Mouse (Mus musculus) lung, adult 2 months (tissue): ENCODE results near the gene Plaa. TPM values are rescaled to one million over a fixed set of nuclear protein-coding genes. Genes with fewer than 3 reads are reported as not detected.
A peak's percentile ranks its signal among the peaks of the same experiment; 100 is the strongest.

Experiments used
- DNase-seq: peaks from one replicate; pipeline ENCODE4 v3.0.0; 2022
- H3K4me1 ChIP-seq: fragments of 200-500 bp; 2 replicates; pipeline ENCODE4 v1.6.1; 2011; ENCODE audit warnings: low read length; ENCODE audit not compliant: control insufficient read depth, insufficient read depth
- H3K4me3 ChIP-seq: fragments of 200-500 bp; replicated peaks from 2 replicates; pipeline ENCODE3; 2011; ENCODE audit warnings: low read depth, mild to moderate bottlenecking, control low read depth, low read length; ENCODE audit errors: extremely low read depth
- CTCF ChIP-seq: fragments of 200-500 bp; IDR thresholded peaks from 2 replicates; pipeline ENCODE4 v1.5.1; 2011; ENCODE audit warnings: mild to moderate bottlenecking, low read length, control low read depth; ENCODE audit not compliant: insufficient read depth
- POLR2A ChIP-seq: fragments of 200-500 bp; IDR thresholded peaks from 2 replicates; pipeline ENCODE4 v1.6.1; 2011; ENCODE audit warnings: low read depth, mild to moderate bottlenecking, control low read depth, low read length, borderline replicate concordance; ENCODE audit errors: extremely low read depth
- WGBS: fragments of 180-500 bp; shearing (Covaris S2); methylation state at CpG from one replicate; pipeline ENCODE4 v1.1.7; 2018; 5-methylcytosine and 5-hydroxymethylcytosine counted together
- polyA plus RNA-seq: library from polyadenylated mRNA; depleted of rRNA; stranded (reverse); fragments of >200 nt; gene quantifications from 2 replicates; pipeline ENCODE4 v1.2.3, GENCODE M21; 2012; rRNA removed

Plaa gene
- polyA plus RNA-seq, 1 experiment: 36.5 TPM

DNA sequence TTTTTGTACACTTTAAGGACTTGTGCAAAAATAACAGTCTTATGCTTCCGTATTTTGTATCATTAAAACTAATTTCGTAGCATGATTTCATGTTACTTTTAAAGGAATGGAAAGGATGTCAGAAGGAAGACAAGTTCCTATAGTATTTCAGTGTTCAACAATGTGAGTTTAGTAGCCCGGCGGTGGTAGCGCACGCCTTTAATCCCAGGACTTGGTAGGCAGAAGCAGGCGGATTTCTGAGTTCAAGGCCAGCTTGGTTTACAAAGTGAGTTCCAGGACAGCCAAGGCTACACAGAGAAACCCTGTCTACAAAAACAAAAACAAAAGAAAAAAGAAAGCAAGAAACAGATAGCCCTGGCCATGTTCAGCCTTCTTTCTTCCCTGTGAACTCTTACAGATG lies 45.9 kb downstream of the Plaa start:
- DNase-seq: no peak
- Histone ChIP-seq H3K4me1 (peaks cover 2% of the 10 kb centered on the region; the same call in 1 of the 2 replicates), H3K4me3 (no peak overlapping the region)
- TF ChIP-seq CTCF (no peak), POLR2A (no peak)
- WGBS: 70% methylated on average over 7 of the region's 7 CpGs

DNA sequence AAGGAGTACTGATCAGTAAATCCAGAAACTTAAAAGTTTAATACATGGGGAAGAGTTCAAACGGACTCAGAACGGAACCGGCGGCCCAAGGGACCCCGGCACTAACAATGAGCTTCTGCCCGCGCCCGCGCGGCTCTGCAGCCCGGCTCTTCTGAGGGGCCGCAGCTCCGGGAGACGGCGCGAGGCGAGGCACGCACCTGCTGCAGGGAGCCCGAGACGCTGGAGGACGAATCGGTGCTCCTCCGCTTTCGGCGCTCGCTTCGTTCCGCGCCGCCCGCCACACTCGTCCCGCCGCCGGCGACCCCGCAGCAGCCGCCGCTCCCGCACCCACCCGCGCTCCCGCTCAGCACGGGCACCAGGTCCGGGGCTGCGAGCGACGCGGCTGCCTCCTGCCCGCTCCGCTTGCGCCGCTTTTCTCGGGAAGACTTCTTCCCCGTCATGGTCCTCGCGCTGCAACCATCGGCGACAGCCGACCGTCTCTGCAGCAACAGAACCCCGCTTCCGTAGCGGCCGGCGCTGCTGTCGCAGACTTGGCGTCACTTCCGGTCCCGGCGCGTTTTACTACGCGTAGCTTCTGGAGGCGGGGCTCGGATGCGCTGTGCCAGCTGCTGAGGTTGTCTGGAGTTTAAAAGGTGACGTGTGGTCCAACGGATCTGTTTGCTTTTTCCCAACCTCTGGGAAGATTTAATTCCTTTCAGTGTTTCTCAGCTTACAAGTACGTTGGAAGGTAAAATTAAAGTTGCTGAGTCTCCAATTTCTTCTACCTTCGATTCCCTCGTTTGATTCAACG lies 46.6 kb downstream of the Plaa start, which contains the start of the genes Gm10306 and Caap1:
TSS of gene Gm10306 (plus strand) at position 282 of the 790 bp plus-strand sequence.
TSS of gene Caap1 (minus strand) at position 532 of the 790 bp plus-strand sequence.
- peak; percentile 95 for DNase-seq
- peak; percentile 96 for TF ChIP-seq POLR2A
- TF ChIP-seq CTCF: no peak
- WGBS: 1% methylated on average over 82 of the region's 83 CpGs
- peaks cover 2% of the 10 kb centered on the region; the same call in 1 of the 2 replicates for H3K4me1 ChIP-seq
- peak within 1 kb of the TSS; percentile 93 for H3K4me3 ChIP-seq

DNA sequence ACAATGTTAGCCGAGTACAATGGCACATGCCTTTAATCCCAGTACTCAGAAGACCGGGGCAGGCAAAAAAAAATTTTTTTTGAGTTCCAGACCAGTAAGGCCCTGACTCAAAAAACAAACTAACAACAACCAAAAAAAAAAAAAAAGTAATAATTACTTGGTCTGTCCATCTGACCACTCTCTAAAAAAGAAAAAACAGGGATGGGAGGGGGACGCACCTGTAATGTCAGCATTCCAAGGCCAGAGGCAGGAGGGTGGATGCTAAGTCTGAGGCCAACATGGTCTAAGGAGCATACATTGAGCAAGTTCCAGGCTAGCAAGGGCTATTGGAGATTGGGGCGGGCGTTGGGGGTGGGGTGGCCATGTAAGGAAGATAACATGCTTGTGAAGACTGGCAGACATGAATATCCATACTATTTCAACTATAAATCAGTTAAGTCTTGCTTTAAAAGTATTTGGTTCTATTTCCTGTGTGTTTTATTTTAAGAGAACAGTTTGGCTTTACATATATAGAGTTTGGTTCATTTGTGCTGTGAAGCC lies 48.0 kb downstream of the Plaa start:
- WGBS: 92% methylated on average over 5 of the region's 5 CpGs
- no peak for DNase-seq
- H3K4me3 ChIP-seq: no peak overlapping the region
- H3K4me1 ChIP-seq: peaks cover 2% of the 10 kb centered on the region; the same call in 1 of the 2 replicates
- TF ChIP-seq POLR2A (no peak), CTCF (no peak)

DNA sequence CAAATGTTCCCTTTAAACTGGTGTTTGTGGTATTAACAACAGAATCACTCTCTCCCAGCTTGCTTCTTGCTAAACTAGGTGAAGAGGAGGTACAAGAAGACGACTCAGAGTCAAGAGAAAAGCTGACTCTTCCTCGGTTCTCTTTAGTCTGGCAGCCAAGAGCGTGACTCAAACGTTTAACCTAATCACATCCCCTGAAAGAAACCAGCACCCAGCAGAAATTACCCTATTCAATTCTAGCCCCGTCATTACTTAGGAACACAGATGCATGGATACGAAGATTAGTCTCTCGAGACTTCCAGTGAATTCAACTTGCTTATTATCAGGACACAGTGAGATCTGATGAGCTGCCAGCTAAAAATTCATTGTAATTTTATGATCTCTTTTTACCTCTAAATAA lies 58.7 kb downstream of the Plaa start:
- DNase-seq: no peak
- H3K4me3 ChIP-seq: no peak overlapping the region
- TF ChIP-seq CTCF (no peak), POLR2A (no peak)
- WGBS: 85% methylated on average over 7 of the region's 7 CpGs
- no peaks in the 10 kb centered on the region for H3K4me1 ChIP-seq

DNA sequence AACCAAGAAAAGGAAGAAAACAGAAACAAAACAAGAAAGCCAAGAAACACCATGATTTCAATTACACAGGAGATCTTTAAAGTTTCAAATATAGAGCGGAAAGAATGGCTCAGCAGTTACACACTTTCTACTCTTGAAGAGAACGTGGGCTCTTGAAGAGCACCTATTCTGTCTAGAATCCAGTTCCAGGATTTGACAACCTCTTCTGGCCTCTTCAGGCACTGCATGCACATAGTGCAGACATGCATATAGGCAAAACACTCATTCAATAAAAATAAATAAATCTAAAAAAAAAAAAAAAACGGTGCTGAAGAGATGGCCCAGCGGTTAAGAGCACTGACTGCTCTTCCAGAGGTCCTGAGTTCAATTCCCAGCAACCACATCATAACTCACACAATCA lies 60.0 kb downstream of the Plaa start:
- 88% methylated on average over 4 of the region's 4 CpGs for WGBS

DNA sequence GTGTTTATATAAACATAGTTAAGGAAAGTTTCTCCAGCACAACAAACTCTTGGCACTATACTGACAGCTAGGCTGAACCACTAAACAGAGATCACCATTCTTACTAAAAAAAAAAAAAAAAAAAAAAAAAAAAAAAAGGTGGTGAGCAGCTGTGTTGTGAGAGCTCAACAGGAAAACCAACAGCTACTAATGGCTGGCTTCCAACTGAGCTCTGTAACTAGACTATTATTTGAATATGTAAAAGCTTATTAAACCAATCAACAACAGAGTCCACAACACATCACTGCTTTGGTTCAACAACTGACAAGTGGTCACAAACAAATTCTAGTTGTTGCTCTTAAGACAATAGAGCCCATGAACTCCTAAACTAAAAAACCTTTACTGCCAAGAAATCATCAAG lies 69.8 kb downstream of the Plaa start:
- DNase-seq: no peak
- H3K4me3 ChIP-seq: no peak overlapping the region
- H3K4me1 ChIP-seq: no peaks in the 10 kb centered on the region

More for the DNA sequence above, 60.0 kb downstream of the Plaa start:
- DNase-seq: no peak
- no peaks in the 10 kb centered on the region for H3K4me1 ChIP-seq
- H3K4me3 ChIP-seq: no peak overlapping the region
- TF ChIP-seq POLR2A (no peak), CTCF (no peak)

DNA sequence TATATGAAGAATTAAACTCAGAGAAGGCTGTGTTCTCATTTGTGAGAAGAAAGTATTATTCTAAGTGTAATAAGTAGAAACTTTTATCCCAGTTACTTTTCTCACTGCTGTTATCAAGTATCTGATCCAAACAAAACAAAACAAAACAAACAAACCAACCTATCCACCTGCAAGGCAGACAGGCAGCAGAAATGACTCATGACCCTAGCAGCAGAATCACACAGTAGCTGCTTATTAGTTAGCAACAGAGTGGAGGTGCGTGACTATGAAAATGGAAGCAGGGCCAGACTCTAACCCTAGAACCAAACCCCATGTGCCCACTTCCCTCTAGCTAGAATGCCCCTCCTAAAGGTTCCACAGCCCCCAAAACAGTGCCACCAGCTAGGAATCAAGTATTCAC lies 73.6 kb downstream of the Plaa start:
- Histone ChIP-seq H3K4me3 (no peak overlapping the region), H3K4me1 (no peaks in the 10 kb centered on the region)
- TF ChIP-seq POLR2A: no peak
- TF ChIP-seq CTCF: no peak
- DNase-seq: no peak
- 97% methylated on average over 1 of the region's 1 CpGs for WGBS

More for the DNA sequence above, 69.8 kb downstream of the Plaa start:
- TF ChIP-seq CTCF: no peak
- TF ChIP-seq POLR2A: no peak

DNA sequence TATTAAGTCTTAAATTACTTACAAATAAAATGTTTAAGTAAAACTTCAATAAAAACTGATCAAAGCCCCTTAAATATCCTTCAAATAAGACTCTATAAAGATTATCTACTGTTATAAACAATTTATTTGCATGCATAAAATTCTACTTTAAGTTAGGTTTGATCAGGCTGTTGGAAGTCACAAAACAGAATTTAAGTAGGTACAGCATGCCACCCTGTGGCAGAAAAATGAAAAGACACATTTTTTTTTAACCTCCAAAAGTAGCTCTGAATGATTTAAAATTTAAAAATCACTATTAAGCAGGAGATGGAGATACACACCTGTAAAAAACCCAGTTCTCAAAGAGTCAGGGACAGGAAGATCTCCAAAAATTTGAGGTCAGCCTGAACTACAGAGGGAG lies 79.7 kb downstream of the Plaa start:
- H3K4me3 ChIP-seq: no peak overlapping the region
- no peak for TF ChIP-seq POLR2A
- no peaks in the 10 kb centered on the region for H3K4me1 ChIP-seq
- no peak for DNase-seq

DNA sequence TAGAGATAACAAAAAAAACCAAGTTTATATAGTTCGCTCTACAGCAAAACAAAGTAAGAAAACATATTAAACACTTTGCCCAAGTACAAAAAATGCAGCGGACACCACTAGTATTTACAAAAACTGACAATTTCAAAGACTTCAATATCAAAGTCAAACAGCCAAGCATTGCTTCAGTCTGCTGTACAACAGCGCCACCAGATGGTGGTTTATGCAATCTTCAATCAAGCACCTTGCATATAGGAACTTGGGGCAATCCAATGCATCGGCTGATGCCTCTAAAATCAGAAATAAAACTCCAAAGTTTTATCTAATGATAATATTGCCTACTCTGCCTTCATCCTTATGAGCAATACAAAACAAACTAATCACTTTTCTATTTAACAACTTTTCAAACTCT lies 85.4 kb downstream of the Plaa start:
- WGBS: 65% methylated on average over 4 of the region's 4 CpGs
- H3K4me3 ChIP-seq: no peak overlapping the region
- peak; percentile 21 for DNase-seq
- no peaks in the 10 kb centered on the region; the same call in 1 of the 2 replicates for H3K4me1 ChIP-seq
- no peak for TF ChIP-seq POLR2A
- 0 out of 2 replicates have a peak, but pooled peaks have one; percentile 10 for TF ChIP-seq CTCF

Other genes with a start within 250 kb of the Plaa start
- gene Gm10306, start 46.7 kb downstream of the Plaa start, polyA plus RNA-seq: not detected in 2 replicates
- 5.2 and 7.7 TPM in 2 replicates for gene Caap1, start 46.4 kb downstream of the Plaa start, polyA plus RNA-seq
- 1.3 and 1.4 TPM in 2 replicates for gene Ift74, start 11.2 kb upstream of the Plaa start, polyA plus RNA-seq
- gene Lrrc19, start 46.9 kb upstream of the Plaa start, polyA plus RNA-seq: 0.03 TPM in 1 of 2 replicates, not detected in the other
- 76.1 and 78.6 TPM in 2 replicates for gene Tek, start 136.0 kb upstream of the Plaa start, polyA plus RNA-seq